Mouse (Mus musculus) MEL (cell line): Measurements from ENCODE around the gene Atrnl1.

Source experiments
- CTCF ChIP-seq, 3 experiments: IDR thresholded peaks in 2 of 3; conservative IDR thresholded peaks in 1 of 3; 2 replicates each; pipeline ENCODE4 v1.5.1; 2011 to 2012; ENCODE audit warnings: low read length in 3 of 3, low read depth in 2 of 3, mild to moderate bottlenecking in 2 of 3, improper control_type of control experiment in 1 of 3, inconsistent platforms in 1 of 3, mixed read lengths in 1 of 3, moderate library complexity in 1 of 3; ENCODE audit not compliant: control insufficient read depth in 1 of 3, insufficient read depth in 1 of 3, poor library complexity in 1 of 3, severe bottlenecking in 1 of 3
- HCFC1 ChIP-seq: IDR thresholded peaks from 2 replicates; pipeline ENCODE4 v1.6.1; 2012; ENCODE audit warnings: low read depth, mild to moderate bottlenecking, inconsistent platforms, low read length, improper control_type of control experiment, moderate library complexity
- POLR2A ChIP-seq, 2 experiments: IDR thresholded peaks; 2 replicates each; pipeline ENCODE4 v1.6.1; 2011 to 2012; ENCODE audit warnings: low read length in 2 of 2, mild to moderate bottlenecking in 2 of 2, control low read depth in 1 of 2, improper control_type of control experiment in 1 of 2, low read depth in 1 of 2, moderate library complexity in 1 of 2; ENCODE audit not compliant: control insufficient read depth in 1 of 2, insufficient read depth in 1 of 2, poor library complexity in 1 of 2
- POLR2AphosphoS5 ChIP-seq: IDR thresholded peaks from 2 replicates; pipeline ENCODE4 v1.6.1; 2012; ENCODE audit warnings: low read depth, borderline replicate concordance, mild to moderate bottlenecking, inconsistent platforms, low read length, moderate library complexity, mixed read lengths
- USF2 ChIP-seq, 2 experiments: IDR thresholded peaks; 2 replicates each; pipeline ENCODE4 v1.6.1; 2011 to 2012; ENCODE audit warnings: improper control_type of control experiment in 2 of 2, low read length in 2 of 2, borderline replicate concordance in 1 of 2, inconsistent platforms in 1 of 2, low read depth in 1 of 2, mild to moderate bottlenecking in 1 of 2; ENCODE audit not compliant: insufficient read depth in 1 of 2

GRCm38 (mm10) chr19:57942281-57942680 lies 331.4 kb downstream of the Atrnl1 start:
- TF ChIP-seq CTCF (IDR thresholded peaks at IDR 0.05 in 2 of 3, conservative IDR thresholded peaks at IDR 0.05 in 1 of 3; ENCODE audit: control insufficient read depth in 1 of 3, insufficient read depth in 1 of 3, low read depth in 2 of 3, low read length in 3 of 3, poor library complexity in 1 of 3, severe bottlenecking in 1 of 3), result no peak
- no peak for TF ChIP-seq POLR2A (IDR thresholded peaks at IDR 0.05; ENCODE audit: control insufficient read depth in 1 of 2, insufficient read depth in 1 of 2, low read depth in 1 of 2, low read length in 2 of 2, poor library complexity in 1 of 2)
- no peak for TF ChIP-seq USF2 (IDR thresholded peaks at IDR 0.05; ENCODE audit: borderline replicate concordance in 1 of 2, insufficient read depth in 1 of 2, low read depth in 1 of 2, low read length in 2 of 2)
- TF ChIP-seq POLR2AphosphoS5, result no peak
- TF ChIP-seq HCFC1, result no peak
